Mouse (Mus musculus) stomach, embryonic 16.5 days (tissue): ENCODE measurements around the gene Gcfc2. TPM values are rescaled to one million over a fixed set of nuclear protein-coding genes. Genes with fewer than 3 reads are reported as not detected.

ENCODE experiments used
- ATAC-seq: fragments of 200-750 bp; cut with Nextera tagmentation; 2 replicates; pipeline ENCODE4 v1.8.0; 2017; ENCODE audit warnings: moderate number of reproducible peaks, moderate TSS enrichment; ENCODE audit not compliant: insufficient read depth, low FRiP score
- H3K27ac ChIP-seq: fragments of 300-500 bp; sonication (generic); 2 replicates; pipeline ENCODE4 v1.5.1; 2014; ENCODE audit warnings: low read length
- H3K27me3 ChIP-seq: fragments of 300-500 bp; sonication (generic); 2 replicates; pipeline ENCODE4 v1.6.1; 2014; ENCODE audit warnings: low read length, control low read depth, mixed read lengths; ENCODE audit not compliant: control insufficient read depth, insufficient read depth
- H3K36me3 ChIP-seq: fragments of 300-500 bp; sonication (generic); 2 replicates; pipeline ENCODE4 v1.6.1; 2014; ENCODE audit warnings: low read length; ENCODE audit not compliant: control insufficient read depth, insufficient read depth
- H3K4me1 ChIP-seq: fragments of 300-500 bp; sonication (generic); 2 replicates; pipeline ENCODE4 v1.6.1; 2014; ENCODE audit warnings: low read length, control low read depth, mixed read lengths; ENCODE audit not compliant: control insufficient read depth, insufficient read depth
- H3K4me2 ChIP-seq: fragments of 300-500 bp; sonication (generic); 2 replicates; pipeline ENCODE4 v1.6.1; 2014; ENCODE audit warnings: low read depth, low read length, mixed read lengths
- H3K4me3 ChIP-seq: fragments of 300-500 bp; sonication (generic); replicated peaks from 2 replicates; pipeline ENCODE4 v1.5.1; 2014; ENCODE audit warnings: mild to moderate bottlenecking, low read length
- H3K9ac ChIP-seq: fragments of 300-500 bp; sonication (generic); 2 replicates; pipeline ENCODE4 v1.6.1; 2014; ENCODE audit warnings: low read length
- H3K9me3 ChIP-seq: fragments of 300-500 bp; sonication (generic); replicated peaks from 2 replicates; pipeline ENCODE4 v1.6.1; 2016; ENCODE audit warnings: low read length, control low read depth; ENCODE audit not compliant: control insufficient read depth
- WGBS: fragments of 180-500 bp; shearing (Covaris S2); extraction: QIAGEN DNeasy Blood & Tissue Kit; methylation state at CpG from one replicate; pipeline ENCODE4 v1.1.7; 2014; 5-methylcytosine and 5-hydroxymethylcytosine counted together
- polyA plus RNA-seq: library from polyadenylated mRNA; unstranded; fragments of >200 nt; fragmentation: Nextera tagmentation; extraction: Ambion mirVana; gene quantifications from 2 replicates; pipeline ENCODE4 v1.2.1, GENCODE M21; 2015

Gene Gcfc2
- 6.0 and 8.4 TPM in 2 replicates for polyA plus RNA-seq

DNA sequence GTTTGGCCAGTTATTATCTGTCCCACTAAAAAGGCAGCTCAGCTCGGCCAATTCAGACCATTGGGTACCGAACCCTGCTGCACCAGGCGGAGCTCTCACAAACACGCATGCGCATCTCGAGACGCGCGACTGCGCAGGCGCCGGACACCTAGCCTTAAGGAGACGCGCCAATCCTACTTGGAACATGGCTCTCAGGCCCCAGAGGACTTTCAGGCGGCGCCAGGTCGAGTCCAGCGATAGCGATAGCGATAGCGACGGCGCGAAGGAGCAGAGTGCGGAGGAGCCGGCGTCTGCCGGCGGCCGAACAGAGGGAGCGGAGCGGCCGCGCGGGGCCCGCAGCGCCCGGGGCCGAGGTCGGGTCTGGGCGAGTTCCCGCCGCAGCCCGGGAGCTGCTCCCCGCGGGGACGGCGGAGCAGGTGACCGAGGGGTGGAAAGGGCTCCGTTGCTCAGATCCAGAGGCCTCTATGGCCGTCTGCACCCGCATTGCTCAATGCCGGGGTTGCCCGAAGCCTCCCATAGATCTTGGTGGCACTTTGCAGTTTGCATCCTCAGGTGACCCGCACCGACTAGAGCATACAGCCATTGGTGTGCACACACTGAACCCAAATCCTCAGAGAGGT is at the start of gene Gcfc2:
Gene Gcfc2 (plus strand): TSS at position 147 of the 620 bp plus-strand sequence.
- Histone ChIP-seq H3K4me2 (peak within 1 kb of the TSS; percentile 79), H3K9ac (peak within 1 kb of the TSS; percentile 96), H3K27me3 (no peaks in the 10 kb centered on the region), H3K4me3 (peak within 1 kb of the TSS; percentile 91), H3K4me1 (peaks cover 4% of the 10 kb centered on the region), H3K9me3 (no peaks in the 10 kb centered on the region), H3K36me3 (peaks cover 9% of the 10 kb centered on the region; the same call in 1 of the 2 replicates), H3K27ac (peak within 1 kb of the TSS; percentile 52; the same call in 1 of the 2 replicates)
- under 1% methylated on average over 55 of the region's 56 CpGs for WGBS
- ATAC-seq = peak; percentile 93

DNA sequence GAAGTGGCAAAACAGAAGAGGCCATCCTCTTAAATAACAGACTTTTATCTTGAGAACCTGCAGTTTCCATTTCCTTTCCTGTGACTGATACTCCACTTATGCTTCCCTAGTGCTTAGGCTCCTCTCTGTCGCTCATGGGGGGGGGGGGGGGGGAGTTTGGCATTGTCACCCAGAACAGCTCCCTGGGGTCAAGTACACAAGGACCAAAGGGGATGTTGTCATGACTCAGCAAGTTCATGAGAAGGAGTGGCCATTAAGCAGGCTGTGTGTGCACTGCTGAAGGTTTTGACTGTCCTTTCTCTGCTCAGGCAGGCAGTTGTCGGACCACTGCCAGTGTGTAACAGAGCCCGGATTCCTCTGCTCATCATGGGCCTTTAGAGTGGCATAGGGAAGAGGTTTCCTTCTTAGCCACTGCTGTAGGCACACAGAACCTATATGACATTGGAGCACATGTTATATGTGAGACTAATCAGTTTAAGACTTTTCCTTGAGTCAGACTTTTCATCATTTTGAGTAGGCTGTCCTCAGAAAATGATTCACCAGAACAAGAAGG is 27.7 kb upstream of the Gcfc2 start:
- WGBS = 70% methylated on average over 3 of the region's 3 CpGs
- no peaks in the 10 kb centered on the region for H3K27me3 ChIP-seq
- no peak overlapping the region for H3K9ac ChIP-seq
- no peak for ATAC-seq
- no peak overlapping the region for H3K4me2 ChIP-seq
- no peak overlapping the region for H3K4me3 ChIP-seq
- no peaks in the 10 kb centered on the region for H3K36me3 ChIP-seq
- H3K27ac ChIP-seq = no peak overlapping the region
- H3K9me3 ChIP-seq = no peaks in the 10 kb centered on the region
- H3K4me1 ChIP-seq = no peaks in the 10 kb centered on the region

DNA sequence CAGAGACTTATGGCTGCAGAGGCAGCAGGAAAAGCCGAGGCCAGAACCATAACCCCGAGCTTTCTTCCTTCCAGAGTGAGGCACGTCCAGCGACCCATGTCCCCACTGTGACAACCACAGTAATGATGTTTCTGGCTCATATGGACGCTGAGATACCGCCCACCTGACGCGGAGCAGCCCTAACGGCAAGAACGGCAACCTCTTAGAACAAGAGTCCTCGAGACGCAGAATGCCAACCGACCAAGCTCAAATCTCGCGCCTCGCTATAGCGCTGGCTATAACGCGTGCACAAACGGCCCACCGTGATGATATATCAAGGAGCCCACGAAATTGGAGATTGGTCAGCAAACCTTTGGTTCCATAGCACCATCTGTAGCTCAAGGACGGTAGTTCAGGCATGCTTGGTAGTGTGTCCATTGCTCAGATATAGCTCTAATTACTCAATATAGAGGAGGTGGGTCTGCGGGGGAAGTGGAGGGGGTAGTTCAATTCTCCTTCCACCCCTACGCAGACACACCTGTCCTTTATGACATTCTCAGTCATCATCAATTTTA is 13.1 kb upstream of the Gcfc2 start:
- H3K9ac ChIP-seq = no peak overlapping the region
- H3K27me3 ChIP-seq = no peaks in the 10 kb centered on the region
- H3K9me3 ChIP-seq = no peaks in the 10 kb centered on the region
- 82% methylated on average over 25 of the region's 25 CpGs for WGBS
- no peaks in the 10 kb centered on the region for H3K36me3 ChIP-seq
- no peaks in the 10 kb centered on the region for H3K4me1 ChIP-seq
- no peak for ATAC-seq
- H3K4me2 ChIP-seq = no peak overlapping the region
- no peak overlapping the region for H3K27ac ChIP-seq
- no peak overlapping the region for H3K4me3 ChIP-seq

DNA sequence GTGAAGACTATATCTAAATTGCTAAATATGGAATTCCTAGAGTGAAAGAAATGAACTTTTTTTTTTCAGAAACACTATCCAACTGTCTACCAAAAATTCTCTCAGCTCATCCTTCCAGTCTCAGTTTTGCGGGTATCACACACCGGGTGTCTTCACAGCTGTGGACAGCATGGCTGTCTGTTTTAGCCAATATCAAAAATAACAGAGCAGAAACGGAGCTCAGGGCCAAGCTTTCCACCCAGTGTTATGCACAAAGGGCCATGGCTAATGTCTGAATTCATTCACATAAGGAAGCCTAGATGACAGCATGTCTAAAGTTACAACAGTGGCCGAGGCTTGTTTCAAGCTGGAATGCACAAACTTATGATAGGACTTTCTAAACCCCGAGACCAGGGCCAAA is 12.2 kb upstream of the Gcfc2 start:
- Histone ChIP-seq H3K9ac (no peak overlapping the region), H3K4me2 (no peak overlapping the region), H3K4me3 (no peak overlapping the region), H3K27me3 (no peaks in the 10 kb centered on the region), H3K36me3 (no peaks in the 10 kb centered on the region), H3K4me1 (no peaks in the 10 kb centered on the region), H3K9me3 (no peaks in the 10 kb centered on the region), H3K27ac (no peak overlapping the region)
- ATAC-seq = no peak
- 79% methylated on average over 5 of the region's 5 CpGs for WGBS

DNA sequence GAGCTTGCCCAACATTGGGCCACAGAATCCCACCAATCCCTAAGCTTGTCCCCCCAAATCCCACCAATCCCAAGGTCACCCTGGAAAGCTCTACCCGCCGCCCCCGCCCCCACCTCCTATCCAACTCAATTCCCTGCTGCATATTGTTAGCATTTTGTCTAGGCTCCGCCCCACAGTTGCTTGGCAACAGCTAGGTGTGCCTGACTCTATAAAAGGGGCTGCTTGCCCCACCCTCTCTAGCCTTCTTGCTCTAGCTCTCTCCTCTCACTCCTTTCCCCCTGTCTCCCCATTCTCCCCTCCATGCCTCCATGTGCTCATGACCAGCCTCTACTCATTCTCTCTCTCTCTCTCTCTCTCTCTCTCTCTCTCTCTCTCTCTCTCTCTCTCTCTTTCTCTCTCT is 11.8 kb upstream of the Gcfc2 start:
- no peak for ATAC-seq
- H3K27ac ChIP-seq = no peak overlapping the region
- H3K9ac ChIP-seq = no peak overlapping the region
- H3K4me2 ChIP-seq = no peak overlapping the region
- no peaks in the 10 kb centered on the region for H3K4me1 ChIP-seq
- H3K36me3 ChIP-seq = no peaks in the 10 kb centered on the region
- H3K9me3 ChIP-seq = no peaks in the 10 kb centered on the region
- no peak overlapping the region for H3K4me3 ChIP-seq
- WGBS = 84% methylated on average over 4 of the region's 4 CpGs
- H3K27me3 ChIP-seq = no peaks in the 10 kb centered on the region

DNA sequence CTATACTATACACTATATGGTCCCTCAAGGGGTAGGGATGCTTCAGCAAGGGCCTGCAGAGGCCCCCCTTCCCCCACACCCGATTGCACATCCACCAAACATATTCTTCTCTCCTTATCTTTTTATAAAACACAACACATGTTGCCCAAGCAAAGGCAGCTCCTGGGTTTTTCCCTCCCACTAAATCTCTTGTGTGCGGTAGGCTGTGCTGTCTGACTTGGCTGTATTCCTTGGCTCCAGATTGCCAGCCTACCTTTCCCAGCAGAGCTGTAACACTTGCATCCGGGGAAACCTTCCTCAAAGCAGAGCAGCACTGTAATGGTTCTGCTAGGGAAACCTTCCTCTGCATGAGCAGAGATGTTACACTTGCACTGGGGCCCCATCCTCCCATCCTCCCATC is 11.3 kb upstream of the Gcfc2 start:
- ATAC-seq = no peak
- 66% methylated on average over 3 of the region's 3 CpGs for WGBS
- no peaks in the 10 kb centered on the region for H3K4me1 ChIP-seq

DNA sequence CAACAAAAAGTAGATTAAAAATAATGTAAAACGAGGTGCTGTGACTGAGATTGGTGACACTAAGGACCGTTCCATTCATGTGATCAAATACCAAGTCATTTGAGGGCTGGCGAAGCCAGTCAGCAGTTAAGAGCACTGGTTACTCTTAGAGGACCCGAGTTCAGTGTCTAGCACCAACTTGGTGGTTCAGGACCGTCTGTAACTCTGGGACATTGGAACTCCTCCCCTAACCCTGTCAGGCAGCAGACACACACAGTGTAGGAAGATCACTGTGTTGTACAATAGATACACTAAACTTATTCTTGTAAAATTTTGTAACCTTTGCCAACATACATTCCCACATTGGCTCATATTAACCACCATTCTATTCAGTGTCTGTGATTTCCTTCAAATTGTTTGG is 835 bp downstream of the Gcfc2 start:
- no peak overlapping the region for H3K27ac ChIP-seq
- H3K36me3 ChIP-seq = peaks cover 9% of the 10 kb centered on the region; the same call in 1 of the 2 replicates
- H3K9ac ChIP-seq = peak overlapping the region; percentile 96
- peaks cover 4% of the 10 kb centered on the region for H3K4me1 ChIP-seq
- H3K4me3 ChIP-seq = peak overlapping the region; percentile 91
- H3K4me2 ChIP-seq = peak overlapping the region; percentile 79
- no peaks in the 10 kb centered on the region for H3K9me3 ChIP-seq
- no peak for ATAC-seq
- WGBS = 12% methylated on average over 5 of the region's 5 CpGs
- no peaks in the 10 kb centered on the region for H3K27me3 ChIP-seq

More for the DNA sequence above, 11.3 kb upstream of the Gcfc2 start:
- Histone ChIP-seq H3K9me3 (no peaks in the 10 kb centered on the region), H3K27me3 (no peaks in the 10 kb centered on the region), H3K36me3 (no peaks in the 10 kb centered on the region), H3K27ac (no peak overlapping the region), H3K4me2 (no peak overlapping the region), H3K9ac (no peak overlapping the region), H3K4me3 (no peak overlapping the region)

DNA sequence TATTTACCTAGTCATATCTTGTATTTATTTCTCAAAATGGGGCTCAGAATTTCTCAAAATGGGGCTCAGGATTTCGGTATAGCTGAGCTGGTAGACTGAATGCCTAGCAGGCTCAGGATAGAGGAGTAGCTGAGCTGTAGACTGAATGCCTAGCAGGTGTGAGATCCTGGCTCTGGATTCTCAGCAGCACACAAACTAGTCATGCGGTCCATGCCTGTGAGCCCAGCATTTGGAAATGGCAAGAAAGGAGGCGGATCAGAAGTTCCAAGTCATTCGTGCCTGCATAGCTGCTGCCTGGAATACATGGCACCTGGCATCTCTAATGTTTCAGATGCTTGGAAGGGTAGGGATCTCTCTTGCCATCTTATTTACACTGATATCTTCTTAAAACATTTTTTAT is 5.9 kb downstream of the Gcfc2 start:
- H3K9ac ChIP-seq = no peak overlapping the region
- no peak overlapping the region for H3K27ac ChIP-seq
- H3K9me3 ChIP-seq = peaks cover 5% of the 10 kb centered on the region
- ATAC-seq = no peak
- H3K4me2 ChIP-seq = no peak overlapping the region
- no peak overlapping the region for H3K4me3 ChIP-seq
- WGBS = 92% methylated on average over 4 of the region's 4 CpGs
- H3K36me3 ChIP-seq = peaks cover 31% of the 10 kb centered on the region
- H3K27me3 ChIP-seq = no peaks in the 10 kb centered on the region
- H3K4me1 ChIP-seq = peaks cover under 1% of the 10 kb centered on the region; the same call in 1 of the 2 replicates

DNA sequence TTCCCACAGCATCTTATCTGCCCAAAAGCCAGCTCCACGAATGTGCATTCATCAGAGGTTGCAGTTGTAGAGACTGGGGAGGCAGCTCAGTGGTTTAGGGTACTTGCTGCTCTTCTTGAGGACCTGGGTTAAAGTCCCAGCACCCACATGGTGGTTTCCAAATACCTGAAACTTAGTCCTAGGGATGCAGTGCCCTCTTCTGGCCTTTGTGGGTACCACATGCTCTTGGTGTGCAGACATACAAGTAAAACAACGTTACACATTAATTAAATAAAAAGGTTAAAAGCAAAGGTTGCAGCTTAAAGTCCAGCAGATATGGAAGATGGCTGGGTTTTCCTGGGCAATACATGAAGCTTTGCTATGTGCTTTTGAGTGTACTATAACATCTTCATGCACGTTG is 9.8 kb downstream of the Gcfc2 start:
- Histone ChIP-seq H3K9ac (no peak overlapping the region), H3K36me3 (peaks cover 34% of the 10 kb centered on the region), H3K4me1 (no peaks in the 10 kb centered on the region), H3K9me3 (peaks cover 5% of the 10 kb centered on the region), H3K27me3 (no peaks in the 10 kb centered on the region), H3K4me2 (no peak overlapping the region), H3K27ac (no peak overlapping the region), H3K4me3 (no peak overlapping the region)
- WGBS = 93% methylated on average over 3 of the region's 3 CpGs
- ATAC-seq = no peak
